Mouse (Mus musculus) lung, postnatal 0 days (tissue): ENCODE results near the gene Ube4a. TPM values are rescaled to one million over a fixed set of nuclear protein-coding genes. Genes with fewer than 3 reads are reported as not detected.

Experiments used
- ATAC-seq: fragments of 200-750 bp; cut with Nextera tagmentation; 2 replicates; pipeline ENCODE4 v1.8.0; 2017; ENCODE audit warnings: moderate library complexity
- DNase-seq: peaks from one replicate; pipeline ENCODE4 v3.0.0-alpha.2; 2016; ENCODE audit warnings: low spot score
- H3K27ac ChIP-seq: fragments of 300-500 bp; sonication (generic); 2 replicates; pipeline ENCODE4 v1.5.1; 2014; ENCODE audit warnings: antibody characterized with exemption, mild to moderate bottlenecking, low read length, mixed read lengths
- H3K27me3 ChIP-seq: fragments of 300-500 bp; sonication (generic); replicated peaks from 2 replicates; pipeline ENCODE4 v1.6.1; 2014; ENCODE audit warnings: low read length, mixed read lengths; ENCODE audit not compliant: insufficient read depth
- H3K36me3 ChIP-seq: fragments of 300-500 bp; sonication (generic); 2 replicates; pipeline ENCODE4 v1.6.1; 2014; ENCODE audit warnings: low read length, mixed read lengths; ENCODE audit not compliant: insufficient read depth
- H3K4me1 ChIP-seq: fragments of 300-500 bp; sonication (generic); 2 replicates; pipeline ENCODE4 v1.6.1; 2014; ENCODE audit warnings: antibody characterized with exemption, low read depth, low read length, mixed read lengths; ENCODE audit not compliant: insufficient read depth
- H3K4me2 ChIP-seq: fragments of 300-500 bp; sonication (generic); replicated peaks from 2 replicates; pipeline ENCODE4 v1.6.1; 2014; ENCODE audit warnings: low read depth, mild to moderate bottlenecking, low read length, moderate library complexity, mixed read lengths
- H3K4me3 ChIP-seq: fragments of 300-500 bp; sonication (generic); 2 replicates; pipeline ENCODE4 v1.5.1; 2014; ENCODE audit warnings: low read depth, low read length
- H3K9ac ChIP-seq: fragments of 300-500 bp; sonication (generic); replicated peaks from 2 replicates; pipeline ENCODE4 v1.6.1; 2014; ENCODE audit warnings: low read depth, mild to moderate bottlenecking
- H3K9me3 ChIP-seq: fragments of 300-500 bp; sonication (generic); 2 replicates; pipeline ENCODE4 v1.6.1; 2016; ENCODE audit warnings: low read length, mixed read lengths
- CTCF ChIP-seq: IDR thresholded peaks from 2 replicates; pipeline ENCODE4 v1.5.1; 2016; ENCODE audit warnings: antibody characterized with exemption, mild to moderate bottlenecking
- EP300 ChIP-seq: IDR thresholded peaks from 2 replicates; pipeline ENCODE4 v1.6.1; 2016; ENCODE audit warnings: antibody characterized with exemption, mild to moderate bottlenecking, control low read depth
- WGBS: fragments of 180-500 bp; shearing (Covaris S2); extraction: QIAGEN DNeasy Blood & Tissue Kit; methylation state at CpG from one replicate; pipeline ENCODE4 v1.1.7; 2014; 5-methylcytosine and 5-hydroxymethylcytosine counted together
- polyA plus RNA-seq: library from polyadenylated mRNA; unstranded; fragments of >200 nt; fragmentation: Nextera tagmentation; extraction: Ambion mirVana; gene quantifications from 2 replicates; pipeline ENCODE4 v1.2.1, GENCODE M21; 2015

Ube4a gene
- polyA plus RNA-seq, 1 experiment from 2014 or later = 12.9 TPM

DNA sequence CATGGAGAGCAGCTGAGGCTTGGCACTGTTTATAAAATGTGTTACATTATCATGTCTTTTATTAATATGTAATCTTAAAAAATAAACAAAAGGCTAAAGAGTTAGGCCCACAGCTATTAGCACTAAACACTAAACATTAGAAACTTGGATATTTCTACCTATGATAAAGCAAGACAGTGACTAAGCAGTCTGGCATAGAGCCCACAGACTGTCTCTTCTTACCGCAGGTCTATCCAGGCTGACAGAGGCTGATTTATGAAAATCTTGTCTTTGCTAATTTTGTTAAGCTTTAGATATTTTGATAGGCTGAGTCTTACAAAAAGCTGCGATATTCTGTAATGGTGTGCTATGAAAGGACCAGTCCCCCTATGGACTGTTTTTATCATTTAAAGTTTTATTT is 27.9 kb upstream of the Ube4a start:
- TF ChIP-seq EP300 = no peak
- no peak for TF ChIP-seq CTCF
- H3K27me3 ChIP-seq = no peaks in the 10 kb centered on the region
- no peak overlapping the region for H3K4me2 ChIP-seq
- DNase-seq (no peak), ATAC-seq (no peak)
- H3K4me3 ChIP-seq = no peak overlapping the region
- no peak overlapping the region for H3K27ac ChIP-seq
- H3K9me3 ChIP-seq = no peaks in the 10 kb centered on the region
- H3K9ac ChIP-seq = no peak overlapping the region
- H3K36me3 ChIP-seq = no peaks in the 10 kb centered on the region
- 71% methylated on average over 2 of the region's 2 CpGs for WGBS
- no peaks in the 10 kb centered on the region for H3K4me1 ChIP-seq

DNA sequence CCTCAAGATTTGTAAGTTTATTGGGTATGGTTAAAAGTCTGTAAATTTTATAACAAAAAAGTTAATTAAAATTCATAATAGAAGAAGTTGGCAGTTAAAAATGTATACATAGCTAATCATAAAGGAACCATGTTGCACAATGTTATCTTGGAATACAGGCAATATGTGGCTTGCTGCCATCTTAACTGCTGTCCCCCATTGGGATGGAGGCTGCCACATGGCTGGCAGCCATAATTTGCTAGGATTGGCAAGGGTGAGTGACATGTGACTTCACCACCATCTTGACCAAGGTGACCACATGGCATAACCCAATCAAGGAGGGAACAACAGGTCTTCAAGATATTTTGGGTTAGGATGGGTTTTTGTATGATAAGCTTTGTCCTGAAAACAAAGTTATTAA is 26.9 kb upstream of the Ube4a start:
- H3K36me3 ChIP-seq = no peaks in the 10 kb centered on the region
- no peaks in the 10 kb centered on the region for H3K4me1 ChIP-seq
- DNase-seq (no peak), ATAC-seq (no peak)
- no peaks in the 10 kb centered on the region for H3K27me3 ChIP-seq
- TF ChIP-seq CTCF = no peak
- no peak for TF ChIP-seq EP300
- H3K9me3 ChIP-seq = no peaks in the 10 kb centered on the region
- H3K4me2 ChIP-seq = no peak overlapping the region
- H3K9ac ChIP-seq = no peak overlapping the region
- no peak overlapping the region for H3K27ac ChIP-seq
- H3K4me3 ChIP-seq = no peak overlapping the region

DNA sequence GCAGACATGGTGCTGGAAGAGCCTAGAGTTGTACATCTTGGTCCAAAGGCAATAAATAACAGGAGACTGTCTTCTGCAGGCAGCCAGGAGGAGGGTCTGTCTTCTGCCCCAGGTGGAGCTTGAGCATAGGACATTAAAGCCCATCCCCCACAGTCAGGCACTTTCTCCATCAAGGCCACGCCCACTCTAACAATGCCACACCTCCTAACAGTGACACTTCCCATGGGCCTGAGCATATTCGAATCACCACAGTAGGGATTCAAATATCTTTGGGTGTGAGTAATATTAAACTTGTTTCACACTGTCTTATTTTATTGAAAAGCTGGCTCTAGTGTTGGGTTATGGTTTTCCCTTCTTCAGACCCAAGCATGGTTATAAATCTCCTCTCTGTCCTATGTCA is 26.4 kb upstream of the Ube4a start:
- WGBS = 79% methylated on average over 2 of the region's 2 CpGs
- TF ChIP-seq EP300 = no peak
- no peak for TF ChIP-seq CTCF
- H3K4me1 ChIP-seq = no peaks in the 10 kb centered on the region

DNA sequence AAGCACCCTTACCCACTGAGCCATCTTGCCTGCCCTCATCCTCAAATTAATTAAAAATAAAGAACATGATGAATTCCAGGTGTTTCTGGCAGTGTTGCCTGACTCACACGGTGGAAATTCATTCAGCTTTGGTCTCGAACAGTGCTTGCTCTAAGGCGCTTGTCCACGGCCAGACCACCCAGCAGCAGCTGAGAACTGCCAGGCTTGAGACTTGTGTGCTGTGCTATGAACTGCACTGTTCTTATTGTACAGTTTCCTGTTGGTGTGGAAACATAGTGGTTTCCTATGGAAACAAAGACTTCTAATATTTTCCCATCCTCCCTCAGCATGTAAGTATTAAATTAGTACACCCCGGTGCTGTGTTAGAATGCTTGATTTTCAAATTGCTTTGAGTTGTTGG is 21.6 kb upstream of the Ube4a start:
- no peak overlapping the region for H3K4me2 ChIP-seq
- DNase-seq (no peak), ATAC-seq (no peak)
- no peaks in the 10 kb centered on the region for H3K4me1 ChIP-seq
- no peaks in the 10 kb centered on the region for H3K36me3 ChIP-seq
- no peaks in the 10 kb centered on the region for H3K27me3 ChIP-seq
- TF ChIP-seq EP300 (no peak), CTCF (no peak)
- 63% methylated on average over 5 of the region's 5 CpGs for WGBS
- H3K27ac ChIP-seq = no peak overlapping the region
- no peak overlapping the region for H3K9ac ChIP-seq
- H3K4me3 ChIP-seq = no peak overlapping the region
- no peaks in the 10 kb centered on the region for H3K9me3 ChIP-seq

More for the DNA sequence above, 26.4 kb upstream of the Ube4a start:
- no peaks in the 10 kb centered on the region for H3K36me3 ChIP-seq
- no peak for ATAC-seq
- H3K9me3 ChIP-seq = no peaks in the 10 kb centered on the region
- DNase-seq = no peak
- no peak overlapping the region for H3K4me2 ChIP-seq
- no peak overlapping the region for H3K4me3 ChIP-seq
- no peaks in the 10 kb centered on the region for H3K27me3 ChIP-seq
- H3K27ac ChIP-seq = no peak overlapping the region
- H3K9ac ChIP-seq = no peak overlapping the region

DNA sequence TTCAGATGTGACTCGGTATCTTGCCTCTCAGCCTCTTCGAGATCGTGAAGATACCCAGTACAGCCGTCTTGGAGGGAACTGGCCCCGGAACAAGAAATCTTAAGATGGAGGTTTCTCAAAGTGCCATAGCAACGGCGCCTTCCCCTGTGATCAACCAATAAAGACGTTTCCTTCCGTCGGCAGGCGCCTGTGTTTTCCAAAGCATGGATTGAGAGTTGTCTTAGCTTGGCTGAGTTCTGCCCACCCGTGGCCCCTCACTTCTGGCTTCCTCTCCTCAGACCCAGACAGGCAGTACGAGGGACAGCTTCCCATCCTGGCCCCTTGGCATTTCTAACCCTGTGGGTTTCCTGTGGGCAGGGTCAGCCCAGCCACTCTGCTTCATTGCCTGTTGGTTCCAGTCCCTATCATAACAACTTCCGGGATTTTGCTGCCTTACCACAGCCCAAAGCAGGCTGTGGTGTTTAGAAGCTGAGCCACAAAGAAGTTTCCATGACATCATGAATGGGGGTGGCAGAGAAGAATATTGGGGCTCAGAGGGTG is 20.9 kb upstream of the Ube4a start:
- no peaks in the 10 kb centered on the region for H3K4me1 ChIP-seq
- no peak overlapping the region for H3K27ac ChIP-seq
- no peak overlapping the region for H3K4me2 ChIP-seq
- H3K9me3 ChIP-seq = no peaks in the 10 kb centered on the region
- WGBS = 58% methylated on average over 14 of the region's 14 CpGs
- DNase-seq (peak; percentile 60), ATAC-seq (peak; percentile 57)
- TF ChIP-seq CTCF = no peak
- no peak for TF ChIP-seq EP300
- no peaks in the 10 kb centered on the region for H3K27me3 ChIP-seq
- H3K9ac ChIP-seq = no peak overlapping the region
- no peak overlapping the region for H3K4me3 ChIP-seq
- H3K36me3 ChIP-seq = no peaks in the 10 kb centered on the region

DNA sequence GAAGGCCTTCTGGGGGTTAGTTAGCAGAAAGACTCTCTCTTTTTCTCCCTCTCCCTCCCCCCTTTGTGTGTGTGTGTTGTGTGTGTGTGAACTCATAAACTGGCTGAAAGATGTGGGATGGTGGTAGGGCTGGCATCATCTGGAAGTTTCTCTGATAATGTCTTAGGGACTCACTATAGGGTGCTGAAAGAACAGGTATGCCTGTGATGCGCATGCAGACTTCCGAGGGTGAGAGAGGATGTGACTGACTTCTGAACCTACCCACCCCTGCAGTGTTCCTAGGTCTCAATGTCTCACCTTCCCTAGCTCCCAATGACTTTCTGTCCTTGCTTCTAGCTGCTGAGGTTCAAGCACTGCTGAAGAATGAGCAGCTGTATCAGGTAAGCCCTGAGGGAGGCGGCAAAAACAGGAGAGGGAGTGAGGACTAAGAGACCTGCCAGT is 20.3 kb upstream of the Ube4a start:
- H3K4me3 ChIP-seq = no peak overlapping the region
- H3K4me1 ChIP-seq = no peaks in the 10 kb centered on the region
- no peaks in the 10 kb centered on the region for H3K27me3 ChIP-seq
- 67% methylated on average over 3 of the region's 3 CpGs for WGBS
- DNase-seq (no peak), ATAC-seq (no peak)
- no peaks in the 10 kb centered on the region for H3K9me3 ChIP-seq
- no peak overlapping the region for H3K27ac ChIP-seq
- H3K4me2 ChIP-seq = no peak overlapping the region
- TF ChIP-seq EP300 (no peak), CTCF (no peak)
- no peaks in the 10 kb centered on the region for H3K36me3 ChIP-seq
- no peak overlapping the region for H3K9ac ChIP-seq

DNA sequence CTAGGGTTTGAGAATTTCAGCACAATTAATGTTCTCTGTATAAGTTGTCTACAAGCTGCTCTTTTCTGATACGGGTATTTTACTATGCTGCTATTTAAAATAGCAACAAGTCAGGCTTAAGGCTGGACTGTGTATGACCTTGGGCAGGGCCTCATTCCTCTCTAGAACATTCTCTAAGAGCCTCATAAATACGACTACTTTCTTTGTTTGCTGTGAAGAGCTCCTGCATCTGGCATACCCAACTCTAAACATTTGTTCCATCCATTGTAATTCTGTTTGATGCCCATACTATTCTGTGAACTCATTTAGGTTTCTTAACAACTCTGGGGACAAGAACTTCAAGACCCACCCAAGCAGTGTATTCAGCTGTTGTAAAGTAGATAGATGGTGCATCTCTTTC is 17.6 kb upstream of the Ube4a start:
- no peak overlapping the region for H3K27ac ChIP-seq
- no peak for TF ChIP-seq EP300
- no peak for TF ChIP-seq CTCF
- H3K9ac ChIP-seq = no peak overlapping the region
- 63% methylated on average over 2 of the region's 2 CpGs for WGBS
- H3K9me3 ChIP-seq = no peaks in the 10 kb centered on the region
- H3K27me3 ChIP-seq = no peaks in the 10 kb centered on the region
- no peak overlapping the region for H3K4me3 ChIP-seq
- no peaks in the 10 kb centered on the region for H3K4me1 ChIP-seq
- H3K4me2 ChIP-seq = no peak overlapping the region
- no peaks in the 10 kb centered on the region for H3K36me3 ChIP-seq
- no peak for DNase-seq
- ATAC-seq = no peak
